Mouse (Mus musculus) MEL (cell line): ENCODE measurements at regions not wholly inside any gene's neighbourhood (a gene's known extent, or its start where the extent isn't known, plus 50 kb on each side); places are given as distances from the start of the nearest gene placed in this dataset.

Source experiments
- CHD2 ChIP-seq: IDR thresholded peaks from 2 replicates; pipeline ENCODE4 v1.6.1; 2011; ENCODE audit warnings: low read length, improper control_type of control experiment
- E2F4 ChIP-seq: IDR thresholded peaks from 2 replicates; pipeline ENCODE4 v1.6.1; 2011; ENCODE audit warnings: low read depth, low read length, improper control_type of control experiment, borderline replicate concordance
- HCFC1 ChIP-seq: IDR thresholded peaks from 2 replicates; pipeline ENCODE4 v1.6.1; 2012; ENCODE audit warnings: low read depth, mild to moderate bottlenecking, inconsistent platforms, low read length, improper control_type of control experiment, moderate library complexity
- JUND ChIP-seq: IDR thresholded peaks from 2 replicates; pipeline ENCODE4 v1.6.1; 2011; ENCODE audit warnings: low read depth, mild to moderate bottlenecking, improper control_type of control experiment, low read length
- MAFK ChIP-seq: IDR thresholded peaks from 2 replicates; pipeline ENCODE4 v1.6.1; 2011; ENCODE audit warnings: low read depth, mild to moderate bottlenecking, low read length, improper control_type of control experiment, borderline replicate concordance
- MAX ChIP-seq: IDR thresholded peaks from 2 replicates; pipeline ENCODE4 v1.6.1; 2011; ENCODE audit warnings: low read length, improper control_type of control experiment
- NELFE ChIP-seq: IDR thresholded peaks from 2 replicates; pipeline ENCODE4 v1.6.1; 2011; ENCODE audit warnings: low read depth, low read length, improper control_type of control experiment
- RAD21 ChIP-seq: IDR thresholded peaks from 2 replicates; pipeline ENCODE4 v1.6.1; 2011; ENCODE audit warnings: mild to moderate bottlenecking, low read depth, low read length, improper control_type of control experiment
- SIN3A ChIP-seq: IDR thresholded peaks from 2 replicates; pipeline ENCODE4 v1.6.1; 2012; ENCODE audit warnings: low read length, improper control_type of control experiment, inconsistent platforms
- TBP ChIP-seq: IDR thresholded peaks from 2 replicates; pipeline ENCODE4 v1.8.0; 2011; ENCODE audit warnings: low read depth, low read length, improper control_type of control experiment
- TCF12 ChIP-seq: IDR thresholded peaks from 2 replicates; pipeline ENCODE4 v1.6.1; 2014; ENCODE audit warnings: low read depth, mild to moderate bottlenecking, inconsistent platforms, low read length, improper control_type of control experiment, moderate library complexity

- TF ChIP-seq MAFK = no peak
- no peak for TF ChIP-seq TBP
- no peak for TF ChIP-seq E2F4
- no peak for TF ChIP-seq HCFC1
- no peak for TF ChIP-seq TCF12
- no peak for TF ChIP-seq JUND
- no peak for TF ChIP-seq RAD21
- TF ChIP-seq CHD2 = no peak
- no peak for TF ChIP-seq MAX
- TF ChIP-seq SIN3A = no peak
- TF ChIP-seq NELFE = no peak
These were observed 282.8 kb downstream of the Impad1 start for GRCm38 (mm10) chr4:4510180-4510920.
